Mouse (Mus musculus) 3134 (cell line): ENCODE results near the gene Anks6.
"Not testable (repeated sequence)": the region's sequence is repeated elsewhere in the genome, so short reads cannot be mapped to it uniquely, and the experiment has no call there.

ENCODE experiments used
- DNase-seq: peaks from one replicate; pipeline ENCODE4 v3.0.0-alpha.2; 2011; ENCODE audit warnings: low spot score; ENCODE audit not compliant: insufficient read length; ENCODE audit errors: extremely low read depth

The Anks6 gene

GRCm38 (mm10) chr4:47056791-47057509 is at the start of gene Anks6:
TSS of gene Anks6 (minus strand) at chr4:47057427.
- DNase-seq, result no peak

DNA sequence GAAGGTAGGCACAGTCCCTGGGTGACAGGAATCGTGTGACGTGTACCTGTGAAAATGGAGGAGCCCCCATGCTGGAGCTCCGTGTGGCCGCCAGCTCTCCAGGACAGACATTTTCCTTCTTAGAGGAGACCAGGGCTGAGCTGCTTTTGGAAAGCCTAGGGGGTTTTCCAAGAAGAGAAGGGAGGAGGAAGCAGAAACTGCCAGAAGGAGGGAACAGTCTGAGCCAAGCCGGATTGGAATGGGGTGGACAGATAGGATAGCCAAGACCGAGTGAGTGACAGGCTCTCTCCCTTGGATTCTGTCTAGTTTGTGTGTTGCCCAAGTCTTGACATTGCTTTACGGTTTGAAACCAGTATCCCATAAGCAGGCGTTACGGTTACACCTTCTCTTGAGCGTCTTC is 46.3 kb upstream of the Anks6 start:
- no peak for DNase-seq

DNA sequence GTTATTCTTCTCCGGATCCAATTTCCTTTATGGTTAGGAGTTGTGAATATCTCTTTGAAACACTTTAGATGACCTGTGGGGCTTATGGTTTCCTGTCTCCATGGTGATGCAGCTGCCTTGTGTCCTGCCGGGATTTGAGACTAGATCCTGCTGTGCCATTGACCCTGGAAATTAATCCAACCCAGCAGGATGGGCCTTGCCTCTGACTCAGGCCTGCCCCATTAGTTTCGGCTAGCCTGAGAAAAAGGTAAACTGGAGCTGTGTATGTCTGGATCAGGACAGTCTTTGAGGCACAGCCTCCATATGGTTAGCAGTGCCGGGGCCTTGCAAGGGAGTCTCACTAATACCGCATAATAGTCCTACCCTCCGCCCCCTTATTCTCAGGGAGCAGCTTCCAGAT is 36.4 kb upstream of the Anks6 start:
- no peak for DNase-seq

DNA sequence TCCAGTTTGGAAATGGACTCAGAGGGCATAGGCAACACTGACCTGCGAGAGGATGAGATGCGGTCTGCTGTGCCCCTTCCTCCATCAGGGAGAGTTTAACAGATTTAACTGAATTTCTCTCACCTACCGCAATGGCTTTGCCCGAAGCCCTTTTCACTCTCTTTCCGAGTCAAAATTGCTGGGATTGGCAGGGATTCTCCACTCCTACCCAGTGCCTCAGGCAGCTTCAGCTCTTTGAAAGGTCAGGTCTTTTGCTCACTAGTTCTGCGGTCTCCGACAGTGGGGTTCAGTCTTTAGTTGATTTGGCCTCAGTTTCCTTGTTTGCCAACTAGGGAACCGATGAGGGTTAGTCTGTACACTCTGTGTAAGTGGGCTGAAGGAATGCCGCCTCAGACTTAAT is 35.9 kb upstream of the Anks6 start:
- no peak for DNase-seq

- DNase-seq, result no peak
Measured at GRCm38 (mm10) chr4:47092387-47093021, 35.3 kb upstream of the Anks6 start.

- no peak for DNase-seq
Measured at GRCm38 (mm10) chr4:47091493-47092386, 34.5 kb upstream of the Anks6 start, which contains the start of gene Galnt12. TSS of gene Galnt12 (plus strand) at chr4:47091909.

DNA sequence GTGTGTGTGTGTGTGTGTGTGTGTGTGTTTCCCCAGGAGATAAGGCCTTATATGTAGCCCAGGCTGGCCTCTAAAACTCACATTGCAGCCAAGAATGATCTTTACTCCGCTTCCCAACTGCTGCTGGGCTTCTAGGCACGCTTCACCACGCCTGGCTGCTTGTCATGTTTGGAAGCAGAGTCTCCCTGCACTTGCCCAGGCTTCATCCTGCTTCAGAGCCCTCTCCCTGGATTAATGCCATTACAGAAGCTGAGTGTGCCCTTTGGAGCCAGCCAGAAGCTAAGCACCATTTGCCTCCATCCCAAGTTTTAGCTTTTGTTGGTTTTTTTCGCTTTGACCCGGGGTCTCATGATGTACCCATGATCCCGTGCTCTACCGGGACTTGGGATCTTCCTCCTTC is 31.4 kb upstream of the Anks6 start:
- no peak for DNase-seq

GRCm38 (mm10) chr4:47083824-47084223 is 26.6 kb upstream of the Anks6 start:
- no peak for DNase-seq

- no peak for DNase-seq
Measured at GRCm38 (mm10) chr4:47080647-47081010, 23.4 kb upstream of the Anks6 start.

DNA sequence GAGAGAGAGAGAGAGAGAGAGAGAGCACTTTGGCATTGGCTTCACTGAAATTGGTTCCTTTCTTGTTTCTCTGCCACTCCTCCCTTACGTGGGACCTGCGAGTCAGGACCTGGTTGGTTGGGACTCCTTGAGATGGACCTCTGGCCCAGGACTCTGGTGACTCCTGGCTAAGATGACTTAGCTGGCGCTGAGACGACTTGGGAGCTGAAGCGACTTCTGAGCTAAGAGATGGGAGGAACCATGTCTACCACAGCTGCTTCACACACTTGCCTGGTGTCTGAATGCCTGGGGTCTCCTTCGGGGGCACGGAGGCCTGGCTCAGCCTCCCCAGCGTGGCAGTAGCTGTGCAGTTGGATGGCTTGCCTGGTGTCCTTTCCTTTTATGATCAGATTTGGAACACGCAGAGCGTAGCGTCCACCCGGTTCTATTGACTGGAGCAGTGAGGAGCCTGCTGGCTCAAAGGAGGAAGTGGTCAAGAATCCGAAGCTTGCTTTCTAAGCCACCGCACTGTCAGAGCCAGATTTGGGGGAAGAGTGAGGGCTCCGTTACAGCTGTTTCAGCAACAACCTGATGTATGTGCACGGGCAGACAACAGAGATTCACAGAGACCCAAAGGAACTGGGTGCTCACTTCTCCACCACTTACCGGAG is 22.9 kb upstream of the Anks6 start:
- DNase-seq, result no peak

DNA sequence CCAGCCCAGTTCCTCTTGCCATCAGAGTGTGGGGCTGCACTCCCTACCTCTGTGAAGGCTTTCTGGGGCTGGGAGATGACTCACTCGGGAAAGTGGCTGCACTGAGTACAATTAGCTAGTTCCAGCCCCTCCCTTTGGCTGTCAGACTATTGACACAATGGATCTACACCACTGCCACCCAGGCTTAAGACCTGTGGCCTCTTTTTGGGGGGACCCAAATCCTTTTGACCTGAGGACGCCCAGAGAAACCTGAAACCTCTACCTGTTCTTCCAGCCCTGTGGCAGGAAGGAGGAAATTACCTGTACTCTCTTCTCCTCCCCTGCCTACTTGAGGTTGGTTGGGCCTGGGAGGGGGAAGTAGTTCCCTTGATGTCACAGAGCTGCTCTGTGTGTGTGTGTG is 17.8 kb upstream of the Anks6 start:
- no peak for DNase-seq

DNA sequence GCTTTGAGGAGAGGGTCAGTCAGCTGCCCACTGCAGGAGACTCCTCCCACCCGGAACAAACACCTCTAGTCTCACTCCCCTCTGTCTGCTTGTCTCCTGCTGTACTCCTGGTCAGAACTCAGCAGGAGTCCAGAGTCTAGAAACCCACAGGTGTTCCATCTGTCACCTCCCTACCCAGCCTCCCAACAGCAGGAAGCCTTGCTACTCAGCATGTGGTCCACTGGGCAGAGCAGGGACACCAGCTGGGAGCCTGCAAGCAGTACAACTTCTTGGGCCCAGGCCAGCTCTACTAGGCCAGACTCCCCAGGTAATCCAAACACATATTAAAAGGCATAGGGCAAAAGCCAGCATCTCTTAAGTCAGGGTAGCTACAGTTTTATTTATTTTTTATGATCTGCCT is 3.7 kb upstream of the Anks6 start:
- no peak for DNase-seq

DNA sequence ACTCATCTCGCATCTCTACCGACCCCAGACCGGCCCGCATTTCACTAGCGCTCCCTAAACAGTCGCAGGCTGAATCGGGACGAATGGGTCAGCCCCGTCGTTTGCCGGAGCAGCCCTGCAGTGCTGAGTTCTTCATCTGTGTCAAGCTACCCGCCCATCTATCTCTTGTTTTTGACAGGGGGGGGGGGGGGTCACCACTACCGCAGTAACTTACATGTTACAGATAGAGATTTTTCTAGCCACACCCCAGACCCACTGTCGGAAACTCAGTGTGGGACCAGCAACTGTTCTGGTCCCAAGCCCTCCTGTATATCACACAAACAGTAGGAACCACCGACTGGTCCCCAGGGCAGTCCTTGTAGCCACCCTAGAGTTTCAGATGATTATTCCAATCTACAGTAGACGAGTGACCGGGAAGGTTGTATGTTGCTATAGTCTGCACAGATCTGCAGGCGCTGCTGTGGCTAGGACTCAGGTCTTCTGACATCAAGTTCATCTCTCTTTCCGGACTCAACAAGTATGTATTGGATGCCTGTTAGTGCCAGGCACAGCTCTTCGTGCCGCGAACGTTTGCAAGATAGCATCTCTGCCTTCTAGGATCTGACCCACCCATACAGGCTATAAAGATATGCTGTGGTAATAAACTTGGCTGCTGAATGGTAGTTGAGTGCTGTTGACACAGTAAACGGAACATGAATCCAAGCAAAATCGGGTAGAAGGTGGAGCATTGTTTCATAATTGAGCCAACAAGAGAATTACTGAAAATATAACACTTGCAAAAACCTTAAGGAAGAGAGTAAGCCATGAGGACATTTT is 491 bp upstream of the Anks6 start:
- DNase-seq, result no peak

- DNase-seq, result no peak
Measured at GRCm38 (mm10) chr4:47055570-47056080, 1.6 kb downstream of the Anks6 start.

GRCm38 (mm10) chr4:47055170-47055569 is 2.1 kb downstream of the Anks6 start:
- DNase-seq, result not testable (repeated sequence)

- DNase-seq, result no peak
Measured at GRCm38 (mm10) chr4:47051905-47052304, 5.3 kb downstream of the Anks6 start.

GRCm38 (mm10) chr4:47050642-47051381 is 6.4 kb downstream of the Anks6 start:
- DNase-seq, result no peak

- peak; percentile 50 for DNase-seq
Measured at GRCm38 (mm10) chr4:47050167-47050566, 7.1 kb downstream of the Anks6 start.

GRCm38 (mm10) chr4:47049216-47049615 is 8.0 kb downstream of the Anks6 start:
- DNase-seq, result no peak
